Mouse (Mus musculus): ENCODE data around the gene Ube3a.

Ube3a gene

GRCm38 (mm10) chr7:59228045-59228865, at the start of gene Ube3a:
TSS of gene Ube3a (plus strand) at chr7:59228750.
- in situ Hi-C loops (cut with MboI; ENCODE audit: low sequenced_read_pairs) = no loop called here

- in situ Hi-C loops (cut with MboI; ENCODE audit: low sequenced_read_pairs) = no loop called here
These were observed 35.7 kb upstream of the Ube3a start for GRCm38 (mm10) chr7:59192831-59193230.

DNA sequence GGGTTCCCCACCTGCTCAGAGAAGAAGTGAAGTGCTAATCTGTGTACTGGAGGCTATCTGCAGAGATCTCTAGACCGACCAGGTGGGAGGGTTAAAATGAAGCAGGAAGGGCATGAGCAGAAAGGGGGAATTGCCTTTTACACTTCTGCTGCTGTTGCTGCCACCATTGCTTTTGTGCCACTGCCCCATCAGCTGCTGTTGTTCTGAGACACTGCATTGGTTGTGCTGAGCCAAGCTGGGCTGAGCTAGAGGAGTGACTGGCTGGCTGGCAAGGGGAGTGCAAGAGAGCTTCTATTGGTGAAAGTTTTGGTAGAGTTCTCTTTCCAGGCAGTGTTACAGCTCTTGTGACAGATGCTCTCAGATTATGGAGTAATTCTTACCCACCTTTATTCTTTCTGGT, 13.6 kb upstream of the Ube3a start:
- in situ Hi-C loops (cut with MboI; ENCODE audit: low sequenced_read_pairs) = no loop called here

- in situ Hi-C loops (cut with MboI; ENCODE audit: low sequenced_read_pairs) = no loop called here
These were observed 7.3 kb upstream of the Ube3a start for GRCm38 (mm10) chr7:59221244-59221643.

GRCm38 (mm10) chr7:59228866-59229182, 274 bp downstream of the Ube3a start:
- in situ Hi-C loops (cut with MboI; ENCODE audit: low sequenced_read_pairs) = no loop called here

- in situ Hi-C loops (cut with MboI; ENCODE audit: low sequenced_read_pairs) = no loop called here
These were observed 797 bp downstream of the Ube3a start for GRCm38 (mm10) chr7:59229183-59229911.

- in situ Hi-C loops (cut with MboI; ENCODE audit: low sequenced_read_pairs) = no loop called here
These were observed 1.8 kb downstream of the Ube3a start for GRCm38 (mm10) chr7:59230304-59230703.

DNA sequence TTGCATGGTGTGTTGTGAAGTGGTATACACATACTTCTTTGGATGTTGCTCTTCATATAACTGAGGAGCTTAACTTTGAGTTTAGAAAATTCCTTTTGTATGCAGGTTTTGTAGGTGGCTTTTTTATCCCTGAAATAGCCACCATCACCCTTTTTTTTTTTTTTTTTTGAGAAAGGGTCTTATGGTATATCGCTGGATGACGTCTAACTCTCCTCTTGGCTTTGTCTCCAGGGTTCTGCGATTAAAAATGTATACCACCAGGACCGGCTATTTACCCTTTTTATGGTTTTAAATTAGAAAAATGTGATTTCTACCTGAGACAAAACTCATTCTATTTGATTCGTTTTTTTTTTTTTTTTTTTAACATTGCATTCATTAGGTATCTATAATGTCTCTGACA, 2.2 kb downstream of the Ube3a start:
- in situ Hi-C loops (cut with MboI; ENCODE audit: low sequenced_read_pairs) = no loop called here

- in situ Hi-C loops (cut with MboI; ENCODE audit: low sequenced_read_pairs) = no loop called here
These were observed 3.4 kb downstream of the Ube3a start for GRCm38 (mm10) chr7:59231960-59232359.

- in situ Hi-C loops (cut with MboI; ENCODE audit: low sequenced_read_pairs) = no loop called here
These were observed 6.3 kb downstream of the Ube3a start for GRCm38 (mm10) chr7:59234773-59235401.

GRCm38 (mm10) chr7:59243257-59243656, 14.7 kb downstream of the Ube3a start:
- in situ Hi-C loops (cut with MboI; ENCODE audit: low sequenced_read_pairs) = no loop called here

DNA sequence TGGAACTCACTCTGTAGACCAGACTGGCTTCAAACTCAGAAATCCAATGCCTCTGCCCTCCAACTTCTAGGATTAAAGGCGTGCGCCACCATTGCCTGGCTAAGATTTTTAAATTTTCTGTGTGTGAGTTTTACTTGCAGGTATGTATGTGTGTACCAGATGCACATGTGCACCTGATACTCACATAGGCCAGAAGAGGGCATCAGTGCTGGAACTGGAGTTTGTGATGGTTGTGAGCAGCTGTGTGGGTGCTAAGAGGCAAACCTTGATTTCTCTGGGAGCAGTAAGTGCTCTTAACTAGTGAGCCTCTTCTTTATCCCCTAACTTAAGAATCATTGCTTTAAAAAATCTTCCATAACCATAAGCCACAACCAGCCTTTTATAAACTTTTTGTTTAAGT, 17.0 kb downstream of the Ube3a start:
- in situ Hi-C loops (cut with MboI; ENCODE audit: low sequenced_read_pairs) = no loop called here

DNA sequence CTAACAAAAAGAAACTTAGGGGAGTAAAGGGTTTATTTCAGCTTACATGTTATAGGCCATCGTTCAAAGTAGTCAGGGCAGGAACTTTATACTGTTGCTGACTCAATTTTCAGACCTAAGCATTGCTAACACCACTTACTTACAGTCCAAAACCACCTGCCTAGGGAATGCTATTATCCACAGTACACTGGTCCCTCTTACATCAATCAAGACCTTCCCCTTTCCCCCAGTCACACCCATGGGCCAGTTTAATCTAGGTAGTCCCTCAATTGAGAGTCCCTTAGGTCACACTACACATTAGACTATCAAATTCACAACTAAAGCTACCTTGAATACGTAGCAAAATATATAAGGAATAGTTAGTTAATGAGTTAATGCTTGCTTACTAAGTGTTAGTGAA, 24.8 kb downstream of the Ube3a start:
- in situ Hi-C loops (cut with MboI; ENCODE audit: low sequenced_read_pairs) = no loop called here

- in situ Hi-C loops (cut with MboI; ENCODE audit: low sequenced_read_pairs) = no loop called here
These were observed 37.0 kb downstream of the Ube3a start for GRCm38 (mm10) chr7:59265538-59265937.

DNA sequence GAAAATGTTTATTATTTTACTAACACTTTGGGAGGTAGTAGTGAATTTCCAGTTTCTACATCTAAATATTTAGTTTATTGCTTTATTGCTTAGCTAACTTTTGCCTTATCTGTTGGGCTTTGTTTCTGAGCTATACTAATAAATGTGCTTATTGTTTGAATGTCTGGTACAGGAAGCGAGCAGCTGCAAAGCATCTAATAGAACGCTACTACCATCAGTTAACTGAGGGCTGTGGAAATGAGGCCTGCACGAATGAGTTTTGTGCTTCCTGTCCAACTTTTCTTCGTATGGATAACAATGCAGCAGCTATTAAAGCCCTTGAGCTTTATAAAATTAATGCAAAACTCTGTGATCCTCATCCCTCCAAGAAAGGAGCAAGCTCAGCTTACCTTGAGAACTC, 43.2 kb downstream of the Ube3a start:
- in situ Hi-C loops (cut with MboI; ENCODE audit: low sequenced_read_pairs) = no loop called here

GRCm38 (mm10) chr7:59312576-59312975, 84.0 kb downstream of the Ube3a start:
- in situ Hi-C loops (cut with MboI; ENCODE audit: low sequenced_read_pairs) = no loop called here

DNA sequence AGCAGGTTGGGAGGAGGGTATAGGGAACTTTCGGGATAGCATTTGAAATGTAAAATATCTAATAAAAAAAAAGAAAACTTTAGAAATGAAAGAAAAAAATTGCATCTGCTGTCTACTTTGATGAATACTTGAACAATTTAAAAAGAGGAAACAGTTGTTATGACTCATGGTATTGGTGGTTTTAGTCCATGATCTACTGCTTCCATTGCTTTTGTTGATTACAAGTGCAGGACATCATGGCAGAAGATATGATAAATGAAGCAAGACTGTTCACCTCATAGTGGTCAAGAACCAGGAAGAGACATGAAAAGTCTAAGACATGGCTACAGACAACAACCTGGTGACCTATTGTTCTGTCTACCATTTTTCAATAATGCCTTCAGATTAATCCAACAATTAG, 94.2 kb downstream of the Ube3a start:
- in situ Hi-C loops (cut with MboI; ENCODE audit: low sequenced_read_pairs) = no loop called here

Data from CH12F3 (cell line).